Mouse (Mus musculus) layer of hippocampus, adult 9-10 months (tissue): Measurements from ENCODE around the gene Ero1lb.
A peak's percentile ranks its signal among the peaks of the same experiment; 100 is the strongest.

Experiments
- DNase-seq: peaks from one replicate; pipeline ENCODE4 v3.0.0; 2022; ENCODE audit warnings: low spot score

The Ero1lb gene

GRCm38 (mm10) chr13:12565621-12566390 lies at the start of gene Ero1lb:
Ero1lb (plus strand) TSS chr13:12565874.
- peak; percentile 100 for DNase-seq

- DNase-seq, result no peak
Measured at GRCm38 (mm10) chr13:12519371-12519770, 46.3 kb upstream of the Ero1lb start.

GRCm38 (mm10) chr13:12519955-12520584 lies 45.6 kb upstream of the Ero1lb start, which contains the start of gene Edaradd:
Edaradd (minus strand) TSS chr13:12520438.
- no peak for DNase-seq

- DNase-seq, result no peak
Measured at GRCm38 (mm10) chr13:12522346-12522745, 43.3 kb upstream of the Ero1lb start.

- DNase-seq, result no peak
Measured at GRCm38 (mm10) chr13:12525678-12526077, 40.0 kb upstream of the Ero1lb start.

- DNase-seq, result no peak
Measured at GRCm38 (mm10) chr13:12534628-12535027, 31.0 kb upstream of the Ero1lb start.

GRCm38 (mm10) chr13:12537971-12538370 lies 27.7 kb upstream of the Ero1lb start:
- DNase-seq, result peak; percentile 15

GRCm38 (mm10) chr13:12539716-12540115 lies 26.0 kb upstream of the Ero1lb start:
- no peak for DNase-seq

GRCm38 (mm10) chr13:12540119-12540518 lies 25.6 kb upstream of the Ero1lb start:
- DNase-seq, result no peak

GRCm38 (mm10) chr13:12542006-12542981 lies 23.4 kb upstream of the Ero1lb start:
- no peak for DNase-seq

- DNase-seq, result no peak
Measured at GRCm38 (mm10) chr13:12543246-12543645, 22.4 kb upstream of the Ero1lb start.

- DNase-seq, result no peak
Measured at GRCm38 (mm10) chr13:12543880-12544568, 21.6 kb upstream of the Ero1lb start.

- no peak for DNase-seq
Measured at GRCm38 (mm10) chr13:12554211-12554610, 11.5 kb upstream of the Ero1lb start.

GRCm38 (mm10) chr13:12559044-12559443 lies 6.6 kb upstream of the Ero1lb start:
- no peak for DNase-seq

GRCm38 (mm10) chr13:12559462-12560120 lies 6.1 kb upstream of the Ero1lb start:
- no peak for DNase-seq

- no peak for DNase-seq
Measured at GRCm38 (mm10) chr13:12561729-12562128, 3.9 kb upstream of the Ero1lb start.

- DNase-seq, result no peak
Measured at GRCm38 (mm10) chr13:12562256-12562655, 3.4 kb upstream of the Ero1lb start.

- no peak for DNase-seq
Measured at GRCm38 (mm10) chr13:12567936-12568335, 2.3 kb downstream of the Ero1lb start.

GRCm38 (mm10) chr13:12568597-12569469 lies 3.2 kb downstream of the Ero1lb start:
- DNase-seq, result no peak

- no peak for DNase-seq
Measured at GRCm38 (mm10) chr13:12569741-12570140, 4.1 kb downstream of the Ero1lb start.
